Mouse (Mus musculus): ENCODE measurements around the gene Gpkow. TPM values are rescaled to one million over a fixed set of nuclear protein-coding genes. Genes with fewer than 3 reads are reported as not detected.

Gene Gpkow
- 10 to 100 TPM; 36.5 to 37.4 TPM for total RNA-seq (2021)
- long read RNA-seq, transcript Gpkow-201 (11 exons, 3,579 nt), result major isoform, 59 of 70 reads
- long read RNA-seq, partial matches to known transcripts, result 0 of 70 reads
- long read RNA-seq, other reads (novel, unspliced or antisense), result 11 of 70 reads

- DNase-seq (ENCODE audit: low spot score in 2 of 2), result peak; percentile 83 to 91
These were observed at the start of gene Gpkow for GRCm38 (mm10) chrX:7696954-7697381. Gene Gpkow (plus strand): TSS chrX:7697131.

GRCm38 (mm10) chrX:7648671-7649304 lies 48.1 kb upstream of the Gpkow start:
- peak in 1 of 2 experiments; percentile 71 for DNase-seq (ENCODE audit: low spot score in 2 of 2)

- no peak for DNase-seq (ENCODE audit: low spot score in 2 of 2)
These were observed 39.7 kb upstream of the Gpkow start, which contains the start of gene Prickle3 for GRCm38 (mm10) chrX:7657221-7657639. Gene Prickle3 (plus strand): TSS chrX:7657260.

GRCm38 (mm10) chrX:7658031-7658784 lies 38.7 kb upstream of the Gpkow start:
- DNase-seq (ENCODE audit: low spot score in 2 of 2), result no peak

GRCm38 (mm10) chrX:7658785-7659589 lies 37.9 kb upstream of the Gpkow start:
- no peak for DNase-seq (ENCODE audit: low spot score in 2 of 2)

GRCm38 (mm10) chrX:7661086-7661485 lies 35.8 kb upstream of the Gpkow start:
- DNase-seq (ENCODE audit: low spot score in 2 of 2), result no peak

- no peak for DNase-seq (ENCODE audit: low spot score in 2 of 2)
These were observed 34.0 kb upstream of the Gpkow start for GRCm38 (mm10) chrX:7662936-7663335.

- no peak for DNase-seq (ENCODE audit: low spot score in 2 of 2)
These were observed 32.1 kb upstream of the Gpkow start for GRCm38 (mm10) chrX:7664791-7665190.

- DNase-seq (ENCODE audit: low spot score in 2 of 2), result no peak
These were observed 31.0 kb upstream of the Gpkow start for GRCm38 (mm10) chrX:7665739-7666502.

GRCm38 (mm10) chrX:7670390-7670881 lies 26.5 kb upstream of the Gpkow start:
- no peak for DNase-seq (ENCODE audit: low spot score in 2 of 2)

GRCm38 (mm10) chrX:7670921-7671623 lies 25.9 kb upstream of the Gpkow start, which contains the start of gene Plp2:
Gene Plp2 (minus strand): TSS chrX:7671390.
- DNase-seq (ENCODE audit: low spot score in 2 of 2), result no peak

- DNase-seq (ENCODE audit: low spot score in 2 of 2), result no peak
These were observed 24.2 kb upstream of the Gpkow start for GRCm38 (mm10) chrX:7672739-7673138.

- no peak for DNase-seq (ENCODE audit: low spot score in 2 of 2)
These were observed 23.2 kb upstream of the Gpkow start for GRCm38 (mm10) chrX:7673578-7674281.

GRCm38 (mm10) chrX:7674284-7675000 lies 22.5 kb upstream of the Gpkow start:
- DNase-seq (ENCODE audit: low spot score in 2 of 2), result no peak

GRCm38 (mm10) chrX:7675001-7675380 lies 21.9 kb upstream of the Gpkow start:
- DNase-seq (ENCODE audit: low spot score in 2 of 2), result no peak

GRCm38 (mm10) chrX:7678986-7679385 lies 17.9 kb upstream of the Gpkow start:
- DNase-seq (ENCODE audit: low spot score in 2 of 2), result no peak

GRCm38 (mm10) chrX:7679405-7680056 lies 17.4 kb upstream of the Gpkow start:
- peak; percentile 73 to 87 for DNase-seq (ENCODE audit: low spot score in 2 of 2)

- no peak for DNase-seq (ENCODE audit: low spot score in 2 of 2)
These were observed 16.9 kb upstream of the Gpkow start for GRCm38 (mm10) chrX:7680057-7680412.
